Mouse (Mus musculus) kidney, postnatal 0 days (tissue): ENCODE results near the gene Zfr. TPM values are rescaled to one million over a fixed set of nuclear protein-coding genes. Genes with fewer than 3 reads are reported as not detected.

Experiments
- ATAC-seq: fragments of 200-750 bp; cut with Nextera tagmentation; replicated peaks from 2 replicates; pipeline ENCODE4 v1.8.0; 2017; ENCODE audit warnings: low read depth, moderate number of reproducible peaks, moderate TSS enrichment, moderate library complexity; ENCODE audit not compliant: low FRiP score
- DNase-seq: peaks from one replicate; pipeline ENCODE4 v3.0.0-alpha.2; 2016; ENCODE audit warnings: low spot score
- H3K27ac ChIP-seq: fragments of 300-500 bp; sonication (generic); 2 replicates; pipeline ENCODE4 v1.5.1; 2014; ENCODE audit warnings: mild to moderate bottlenecking
- H3K27me3 ChIP-seq: fragments of 300-500 bp; sonication (generic); 2 replicates; pipeline ENCODE4 v1.6.1; 2014; ENCODE audit warnings: low read length, mixed read lengths; ENCODE audit not compliant: insufficient read depth
- H3K36me3 ChIP-seq: fragments of 300-500 bp; sonication (generic); 2 replicates; pipeline ENCODE4 v1.6.1; 2014; ENCODE audit warnings: low read length, mixed read lengths; ENCODE audit not compliant: insufficient read depth
- H3K4me1 ChIP-seq: fragments of 300-500 bp; sonication (generic); replicated peaks from 2 replicates; pipeline ENCODE4 v1.6.1; 2014; ENCODE audit warnings: antibody characterized with exemption, low read length, mixed read lengths; ENCODE audit not compliant: insufficient read depth
- H3K4me2 ChIP-seq: fragments of 300-500 bp; sonication (generic); 2 replicates; pipeline ENCODE4 v1.6.1; 2014; ENCODE audit warnings: mild to moderate bottlenecking, low read length, moderate library complexity, mixed read lengths
- H3K4me3 ChIP-seq: fragments of 300-500 bp; sonication (generic); replicated peaks from 2 replicates; pipeline ENCODE4 v1.5.1; 2014; ENCODE audit warnings: low read depth, low read length
- H3K9ac ChIP-seq: fragments of 300-500 bp; sonication (generic); 2 replicates; pipeline ENCODE4 v1.6.1; 2014; ENCODE audit warnings: low read depth, low read length
- H3K9me3 ChIP-seq: fragments of 300-500 bp; sonication (generic); replicated peaks from 2 replicates; pipeline ENCODE4 v1.6.1; 2016; ENCODE audit warnings: low read length, inconsistent platforms, mixed read lengths
- CTCF ChIP-seq: IDR thresholded peaks from 2 replicates; pipeline ENCODE4 v1.5.1; 2016; ENCODE audit warnings: antibody characterized with exemption, low read depth, mild to moderate bottlenecking, moderate library complexity
- WGBS: fragments of 180-500 bp; shearing (Covaris S2); extraction: QIAGEN DNeasy Blood & Tissue Kit; methylation state at CpG from one replicate; pipeline ENCODE4 v1.1.7; 2014; 5-methylcytosine and 5-hydroxymethylcytosine counted together
- polyA plus RNA-seq: library from polyadenylated mRNA; unstranded; fragments of >200 nt; fragmentation: Nextera tagmentation; extraction: Ambion mirVana; gene quantifications from 2 replicates; pipeline ENCODE4 v1.2.1, GENCODE M21; 2015

Gene Zfr
- polyA plus RNA-seq, 1 experiment from 2014 or later: 77.3 TPM

- Histone ChIP-seq H3K27ac (no peak overlapping the region), H3K4me2 (no peak overlapping the region), H3K9me3 (no peaks in the 10 kb centered on the region), H3K27me3 (no peaks in the 10 kb centered on the region), H3K4me1 (no peaks in the 10 kb centered on the region), H3K4me3 (no peak overlapping the region), H3K9ac (no peak overlapping the region), H3K36me3 (no peaks in the 10 kb centered on the region)
- 36% methylated on average over 6 of the region's 6 CpGs for WGBS
- no peak for TF ChIP-seq CTCF
- no peak; the same call in 1 of the 2 replicates for ATAC-seq
- peak; percentile 38 for DNase-seq
Measured at GRCm38 (mm10) chr15:12084164-12084563, 33.5 kb upstream of the Zfr start.

GRCm38 (mm10) chr15:12084859-12085258 is 32.8 kb upstream of the Zfr start:
- 0 out of 2 replicates have a peak, but pooled peaks have one; percentile 59 for ATAC-seq
- DNase-seq: peak; percentile 75
- Histone ChIP-seq H3K4me3 (no peak overlapping the region), H3K9ac (no peak overlapping the region), H3K36me3 (no peaks in the 10 kb centered on the region), H3K4me2 (no peak overlapping the region), H3K4me1 (no peaks in the 10 kb centered on the region), H3K27ac (no peak overlapping the region), H3K9me3 (no peaks in the 10 kb centered on the region), H3K27me3 (no peaks in the 10 kb centered on the region)
- TF ChIP-seq CTCF: peak; percentile 81
- WGBS: 75% methylated on average over 4 of the region's 4 CpGs

- Histone ChIP-seq H3K9me3 (no peaks in the 10 kb centered on the region), H3K27me3 (no peaks in the 10 kb centered on the region), H3K36me3 (no peaks in the 10 kb centered on the region), H3K9ac (no peak overlapping the region), H3K27ac (no peak overlapping the region), H3K4me1 (no peaks in the 10 kb centered on the region), H3K4me3 (no peak overlapping the region), H3K4me2 (no peak overlapping the region)
- ATAC-seq (no peak), DNase-seq (peak; percentile 11)
- 61% methylated on average over 5 of the region's 5 CpGs for WGBS
- no peak for TF ChIP-seq CTCF
Measured at GRCm38 (mm10) chr15:12087634-12088033, 30.0 kb upstream of the Zfr start.

GRCm38 (mm10) chr15:12088091-12088490 is 29.5 kb upstream of the Zfr start:
- ATAC-seq (no peak), DNase-seq (no peak)
- 91% methylated on average over 10 of the region's 10 CpGs for WGBS
- Histone ChIP-seq H3K9ac (no peak overlapping the region), H3K9me3 (no peaks in the 10 kb centered on the region), H3K4me1 (no peaks in the 10 kb centered on the region), H3K27me3 (no peaks in the 10 kb centered on the region), H3K27ac (no peak overlapping the region), H3K4me3 (no peak overlapping the region), H3K36me3 (no peaks in the 10 kb centered on the region), H3K4me2 (no peak overlapping the region)
- TF ChIP-seq CTCF: no peak

GRCm38 (mm10) chr15:12090087-12090486 is 27.5 kb upstream of the Zfr start:
- Histone ChIP-seq H3K9ac (no peak overlapping the region), H3K27me3 (no peaks in the 10 kb centered on the region), H3K4me1 (no peaks in the 10 kb centered on the region), H3K4me3 (no peak overlapping the region), H3K9me3 (no peaks in the 10 kb centered on the region), H3K4me2 (no peak overlapping the region), H3K36me3 (no peaks in the 10 kb centered on the region), H3K27ac (no peak overlapping the region)
- DNase-seq (no peak), ATAC-seq (no peak)
- 58% methylated on average over 7 of the region's 7 CpGs for WGBS
- TF ChIP-seq CTCF: no peak

- Histone ChIP-seq H3K9ac (no peak overlapping the region), H3K36me3 (no peaks in the 10 kb centered on the region), H3K9me3 (no peaks in the 10 kb centered on the region), H3K4me2 (no peak overlapping the region), H3K27me3 (no peaks in the 10 kb centered on the region), H3K27ac (no peak overlapping the region), H3K4me1 (no peaks in the 10 kb centered on the region), H3K4me3 (no peak overlapping the region)
- no peak for ATAC-seq
- WGBS: 86% methylated on average over 9 of the region's 9 CpGs
- no peak for DNase-seq
- TF ChIP-seq CTCF: no peak
Measured at GRCm38 (mm10) chr15:12090981-12091669, 26.5 kb upstream of the Zfr start.
